Mouse (Mus musculus): ENCODE measurements at regions not wholly inside any gene's neighbourhood (a gene's known extent, or its start where the extent isn't known, plus 50 kb on each side); places are given as distances from the start of the nearest gene placed in this dataset.

DNA sequence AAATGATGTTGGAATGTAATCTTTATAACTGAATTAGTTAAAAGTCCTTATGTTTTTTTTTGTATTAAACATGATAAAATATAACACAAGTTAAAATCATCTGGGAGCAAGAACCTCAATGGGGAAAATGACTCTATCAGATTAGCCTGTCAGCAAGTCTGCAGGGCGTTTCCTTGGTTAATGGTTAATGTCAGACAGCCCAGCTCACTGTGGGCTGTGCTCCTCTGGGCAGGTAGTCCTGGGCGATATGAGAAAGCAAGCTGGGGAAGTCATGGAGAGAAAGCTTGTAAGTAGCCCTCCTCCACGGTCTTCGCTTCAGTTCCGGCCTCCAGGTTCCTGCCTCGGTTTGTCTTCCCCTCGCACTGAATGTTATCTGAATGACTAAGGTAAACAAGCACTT, 379.0 kb upstream of the Prickle1 start:
- 85% methylated on average over 7 of the region's 7 CpGs for WGBS
- Histone ChIP-seq H3K27me3 (ENCODE audit: control insufficient read depth, insufficient read depth, low read length) (no peaks in the 10 kb centered on the region), H3K27ac (ENCODE audit: low read depth, low read length) (no peak overlapping the region), H3K9me3 (ENCODE audit: control insufficient read depth, low read length) (no peaks in the 10 kb centered on the region), H3K9ac (ENCODE audit: low read length) (no peak overlapping the region), H3K36me3 (ENCODE audit: control insufficient read depth, insufficient read depth, low read length) (no peaks in the 10 kb centered on the region), H3K4me2 (ENCODE audit: low read depth, low read length, severe bottlenecking) (no peak overlapping the region), H3K4me1 (replicated peaks; ENCODE audit: control insufficient read depth, insufficient read depth, low read length) (no peaks in the 10 kb centered on the region), H3K4me3 (ENCODE audit: low read depth, low read length) (no peak overlapping the region)
- ATAC-seq (replicated peaks; ENCODE audit: low FRiP score) (no peak), DNase-seq (ENCODE audit: low spot score) (no peak)

DNA sequence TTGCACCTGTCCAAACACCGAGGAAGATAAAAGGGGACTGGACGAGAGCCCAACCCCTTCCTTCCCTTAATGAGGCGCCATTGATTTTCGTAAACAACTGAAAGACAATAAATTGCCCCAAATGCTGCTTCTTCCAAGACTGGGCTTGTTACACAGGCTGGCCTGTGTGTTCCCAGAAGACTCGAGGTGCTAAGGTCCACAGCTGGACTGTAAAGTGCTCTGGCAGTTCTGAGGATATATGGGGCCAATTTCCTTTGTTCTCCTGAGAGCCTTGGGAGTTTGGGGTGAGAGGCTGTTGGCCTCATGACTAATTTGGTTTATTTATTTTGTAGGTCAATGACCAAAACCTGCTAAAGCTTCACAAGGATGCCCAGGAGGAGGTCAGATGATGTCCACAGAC, 377.3 kb upstream of the Prickle1 start:
- WGBS = 80% methylated on average over 5 of the region's 5 CpGs
- Histone ChIP-seq H3K4me2 (ENCODE audit: low read depth, low read length, severe bottlenecking) (no peak overlapping the region), H3K4me1 (replicated peaks; ENCODE audit: control insufficient read depth, insufficient read depth, low read length) (no peaks in the 10 kb centered on the region), H3K9ac (ENCODE audit: low read length) (no peak overlapping the region), H3K27me3 (ENCODE audit: control insufficient read depth, insufficient read depth, low read length) (no peaks in the 10 kb centered on the region), H3K36me3 (ENCODE audit: control insufficient read depth, insufficient read depth, low read length) (no peaks in the 10 kb centered on the region), H3K4me3 (ENCODE audit: low read depth, low read length) (no peak overlapping the region), H3K9me3 (ENCODE audit: control insufficient read depth, low read length) (no peaks in the 10 kb centered on the region), H3K27ac (ENCODE audit: low read depth, low read length) (no peak overlapping the region)
- DNase-seq (ENCODE audit: low spot score) (no peak), ATAC-seq (replicated peaks; ENCODE audit: low FRiP score) (no peak)

DNA sequence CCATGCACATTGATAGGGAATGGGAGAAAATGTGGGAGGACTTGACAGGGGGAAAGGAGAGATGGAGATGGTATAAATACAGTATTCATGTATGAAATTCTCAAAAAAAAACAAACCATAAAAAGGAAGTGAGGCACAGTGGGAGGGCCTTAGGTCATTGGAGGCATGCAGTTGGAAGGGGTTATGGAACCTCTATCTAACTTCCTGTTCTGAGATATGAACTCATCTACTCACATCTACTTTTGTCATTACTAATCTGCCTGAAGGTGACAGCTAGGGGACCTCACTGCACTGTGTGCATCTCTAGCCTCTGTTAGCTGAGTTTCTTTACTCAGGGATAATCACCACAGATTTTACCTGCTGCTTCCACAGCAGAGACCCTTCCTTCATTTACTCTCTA, 366.3 kb upstream of the Prickle1 start:
- Histone ChIP-seq H3K36me3 (ENCODE audit: control insufficient read depth, insufficient read depth, low read length) (no peaks in the 10 kb centered on the region), H3K4me2 (ENCODE audit: low read depth, low read length, severe bottlenecking) (no peak overlapping the region), H3K27ac (ENCODE audit: low read depth, low read length) (no peak overlapping the region), H3K27me3 (ENCODE audit: control insufficient read depth, insufficient read depth, low read length) (no peaks in the 10 kb centered on the region), H3K4me3 (ENCODE audit: low read depth, low read length) (no peak overlapping the region), H3K9ac (ENCODE audit: low read length) (no peak overlapping the region), H3K9me3 (ENCODE audit: control insufficient read depth, low read length) (no peaks in the 10 kb centered on the region), H3K4me1 (replicated peaks; ENCODE audit: control insufficient read depth, insufficient read depth, low read length) (no peaks in the 10 kb centered on the region)
- DNase-seq (ENCODE audit: low spot score) (no peak), ATAC-seq (replicated peaks; ENCODE audit: low FRiP score) (no peak)

DNA sequence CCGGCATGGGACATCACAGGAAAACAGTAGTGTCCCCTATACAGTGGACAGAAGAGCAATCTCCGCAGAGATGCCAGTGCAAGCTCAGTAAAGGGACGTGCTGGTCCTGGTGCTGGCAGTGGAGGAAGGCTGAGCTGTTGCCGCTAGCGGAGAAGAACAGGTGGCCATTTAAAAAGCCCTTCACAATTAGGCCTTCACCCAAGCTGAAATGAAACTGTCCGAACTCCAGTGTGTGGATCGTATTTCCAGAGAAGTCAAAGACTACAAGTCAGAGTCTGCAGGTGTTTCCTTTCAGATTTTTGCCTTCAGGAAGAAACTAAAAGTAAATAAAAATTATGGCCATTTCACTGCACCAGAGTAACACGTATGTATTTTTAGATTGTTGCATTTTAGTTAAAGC, 364.2 kb upstream of the Prickle1 start:
- ATAC-seq (replicated peaks; ENCODE audit: low FRiP score) (no peak), DNase-seq (ENCODE audit: low spot score) (no peak)
- no peaks in the 10 kb centered on the region for H3K36me3 ChIP-seq (ENCODE audit: control insufficient read depth, insufficient read depth, low read length)
- H3K4me3 ChIP-seq (ENCODE audit: low read depth, low read length) = no peak overlapping the region
- WGBS = 78% methylated on average over 8 of the region's 8 CpGs
- no peak overlapping the region for H3K9ac ChIP-seq (ENCODE audit: low read length)
- H3K27ac ChIP-seq (ENCODE audit: low read depth, low read length) = no peak overlapping the region
- H3K9me3 ChIP-seq (ENCODE audit: control insufficient read depth, low read length) = no peaks in the 10 kb centered on the region
- no peaks in the 10 kb centered on the region for H3K4me1 ChIP-seq (replicated peaks; ENCODE audit: control insufficient read depth, insufficient read depth, low read length)
- H3K27me3 ChIP-seq (ENCODE audit: control insufficient read depth, insufficient read depth, low read length) = no peaks in the 10 kb centered on the region
- H3K4me2 ChIP-seq (ENCODE audit: low read depth, low read length, severe bottlenecking) = no peak overlapping the region

DNA sequence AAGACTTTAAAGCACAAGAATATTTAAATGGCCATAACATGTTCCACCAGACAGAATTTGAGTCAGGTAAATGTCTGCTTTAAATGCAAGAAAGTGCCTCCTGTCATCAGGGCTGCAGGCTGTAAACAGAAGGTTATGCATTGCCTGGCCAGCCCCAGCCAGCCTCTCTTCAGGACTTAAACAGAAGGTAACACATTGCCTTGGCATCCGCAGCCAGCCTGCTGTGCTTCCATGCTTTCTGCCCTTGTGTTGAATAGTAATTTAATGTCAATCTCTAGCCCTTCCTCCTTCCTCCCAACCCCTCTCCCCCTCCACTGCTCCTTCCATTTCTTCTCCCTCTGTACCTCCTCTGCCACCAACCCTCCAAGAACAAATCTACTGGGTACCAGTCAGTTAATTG, 362.4 kb upstream of the Prickle1 start:
- no peak for DNase-seq (ENCODE audit: low spot score)
- no peak for ATAC-seq (replicated peaks; ENCODE audit: low FRiP score)

DNA sequence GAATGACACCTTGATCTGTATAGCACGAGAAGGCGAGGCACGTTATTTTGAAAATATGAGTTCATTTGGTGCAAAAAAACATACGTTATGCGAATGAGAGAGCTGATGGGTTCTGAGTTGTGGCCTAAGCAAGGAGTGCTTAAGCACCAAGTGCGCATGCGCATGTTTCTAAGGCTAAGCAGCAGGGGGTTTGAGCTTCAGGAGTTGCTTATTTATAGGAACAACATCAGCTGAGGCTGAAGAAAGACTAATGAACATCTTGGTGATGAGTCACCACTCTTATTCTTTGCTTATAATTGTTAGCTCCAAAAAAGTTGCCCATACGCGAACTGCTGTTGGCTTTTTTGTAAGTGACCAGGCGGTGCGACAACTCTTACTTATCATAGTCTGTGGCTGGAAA, 361.1 kb upstream of the Prickle1 start:
- ATAC-seq (replicated peaks; ENCODE audit: low FRiP score) = no peak
- Histone ChIP-seq H3K4me3 (ENCODE audit: low read depth, low read length) (no peak overlapping the region), H3K27ac (ENCODE audit: low read depth, low read length) (no peak overlapping the region), H3K4me2 (ENCODE audit: low read depth, low read length, severe bottlenecking) (no peak overlapping the region), H3K9me3 (ENCODE audit: control insufficient read depth, low read length) (no peaks in the 10 kb centered on the region), H3K4me1 (replicated peaks; ENCODE audit: control insufficient read depth, insufficient read depth, low read length) (no peaks in the 10 kb centered on the region), H3K9ac (ENCODE audit: low read length) (no peak overlapping the region), H3K27me3 (ENCODE audit: control insufficient read depth, insufficient read depth, low read length) (no peaks in the 10 kb centered on the region), H3K36me3 (ENCODE audit: control insufficient read depth, insufficient read depth, low read length) (no peaks in the 10 kb centered on the region)
- no peak for DNase-seq (ENCODE audit: low spot score)
- 95% methylated on average over 11 of the region's 11 CpGs for WGBS

More for the DNA sequence above, 362.4 kb upstream of the Prickle1 start:
- Histone ChIP-seq H3K27ac (ENCODE audit: low read depth, low read length) (no peak overlapping the region), H3K36me3 (ENCODE audit: control insufficient read depth, insufficient read depth, low read length) (no peaks in the 10 kb centered on the region), H3K9ac (ENCODE audit: low read length) (no peak overlapping the region), H3K4me2 (ENCODE audit: low read depth, low read length, severe bottlenecking) (no peak overlapping the region), H3K4me3 (ENCODE audit: low read depth, low read length) (no peak overlapping the region), H3K9me3 (ENCODE audit: control insufficient read depth, low read length) (no peaks in the 10 kb centered on the region), H3K4me1 (replicated peaks; ENCODE audit: control insufficient read depth, insufficient read depth, low read length) (no peaks in the 10 kb centered on the region), H3K27me3 (ENCODE audit: control insufficient read depth, insufficient read depth, low read length) (no peaks in the 10 kb centered on the region)
- 85% methylated on average over 1 of the region's 1 CpGs for WGBS

DNA sequence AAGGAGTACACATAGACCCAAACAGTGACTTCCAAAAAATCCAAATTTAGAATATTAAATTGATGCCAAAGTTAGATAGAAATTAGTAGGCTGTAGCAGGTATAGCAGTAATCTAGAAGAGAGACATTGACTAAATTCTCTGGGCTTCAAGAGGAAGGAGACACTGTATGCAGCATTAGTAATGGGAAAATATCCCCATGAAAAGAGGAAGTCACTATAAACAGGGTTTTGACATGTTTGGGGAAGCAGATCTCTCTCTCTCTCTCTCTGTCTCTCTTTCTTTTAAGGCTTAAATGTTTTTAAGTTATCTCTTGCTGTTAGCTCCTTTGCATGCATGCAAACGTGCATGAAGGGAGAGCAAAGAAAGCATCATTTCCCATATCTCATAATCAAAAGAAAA, 357.9 kb upstream of the Prickle1 start:
- DNase-seq (ENCODE audit: low spot score) (no peak), ATAC-seq (replicated peaks; ENCODE audit: low FRiP score) (no peak)
- no peaks in the 10 kb centered on the region for H3K36me3 ChIP-seq (ENCODE audit: control insufficient read depth, insufficient read depth, low read length)
- H3K4me3 ChIP-seq (ENCODE audit: low read depth, low read length) = no peak overlapping the region
- no peak overlapping the region for H3K27ac ChIP-seq (ENCODE audit: low read depth, low read length)
- no peak overlapping the region for H3K9ac ChIP-seq (ENCODE audit: low read length)
- H3K4me2 ChIP-seq (ENCODE audit: low read depth, low read length, severe bottlenecking) = no peak overlapping the region
- 85% methylated on average over 1 of the region's 1 CpGs for WGBS
- no peaks in the 10 kb centered on the region for H3K4me1 ChIP-seq (replicated peaks; ENCODE audit: control insufficient read depth, insufficient read depth, low read length)
- no peaks in the 10 kb centered on the region for H3K27me3 ChIP-seq (ENCODE audit: control insufficient read depth, insufficient read depth, low read length)
- no peaks in the 10 kb centered on the region for H3K9me3 ChIP-seq (ENCODE audit: control insufficient read depth, low read length)

DNA sequence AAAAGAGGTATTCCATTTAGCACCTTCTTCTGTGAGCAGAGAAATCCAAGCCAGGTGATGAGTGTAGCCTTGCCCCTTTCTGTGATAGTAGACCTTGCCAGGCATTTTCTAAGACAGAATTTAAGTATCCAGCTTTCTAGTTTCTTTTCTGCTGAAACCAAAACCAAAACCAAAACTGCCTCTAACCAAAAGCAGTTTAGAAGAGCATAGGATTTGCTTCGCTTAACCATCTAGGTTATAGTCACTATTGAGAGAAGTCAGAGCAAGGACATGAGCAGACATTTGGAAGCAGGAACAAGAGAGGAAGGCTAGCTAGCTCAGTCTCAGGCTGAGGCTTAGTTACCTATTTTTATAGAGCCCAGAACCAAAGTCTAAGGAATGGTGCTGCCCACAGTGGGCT, 354.8 kb upstream of the Prickle1 start:
- no peak for DNase-seq (ENCODE audit: low spot score)
- 100% methylated on average over 1 of the region's 1 CpGs for WGBS
- H3K9me3 ChIP-seq (ENCODE audit: control insufficient read depth, low read length) = no peaks in the 10 kb centered on the region
- ATAC-seq (replicated peaks; ENCODE audit: low FRiP score) = no peak
- no peaks in the 10 kb centered on the region for H3K27me3 ChIP-seq (ENCODE audit: control insufficient read depth, insufficient read depth, low read length)
- no peak overlapping the region for H3K4me3 ChIP-seq (ENCODE audit: low read depth, low read length)
- H3K36me3 ChIP-seq (ENCODE audit: control insufficient read depth, insufficient read depth, low read length) = no peaks in the 10 kb centered on the region
- no peak overlapping the region for H3K27ac ChIP-seq (ENCODE audit: low read depth, low read length)
- H3K9ac ChIP-seq (ENCODE audit: low read length) = no peak overlapping the region
- no peaks in the 10 kb centered on the region for H3K4me1 ChIP-seq (replicated peaks; ENCODE audit: control insufficient read depth, insufficient read depth, low read length)
- H3K4me2 ChIP-seq (ENCODE audit: low read depth, low read length, severe bottlenecking) = no peak overlapping the region

DNA sequence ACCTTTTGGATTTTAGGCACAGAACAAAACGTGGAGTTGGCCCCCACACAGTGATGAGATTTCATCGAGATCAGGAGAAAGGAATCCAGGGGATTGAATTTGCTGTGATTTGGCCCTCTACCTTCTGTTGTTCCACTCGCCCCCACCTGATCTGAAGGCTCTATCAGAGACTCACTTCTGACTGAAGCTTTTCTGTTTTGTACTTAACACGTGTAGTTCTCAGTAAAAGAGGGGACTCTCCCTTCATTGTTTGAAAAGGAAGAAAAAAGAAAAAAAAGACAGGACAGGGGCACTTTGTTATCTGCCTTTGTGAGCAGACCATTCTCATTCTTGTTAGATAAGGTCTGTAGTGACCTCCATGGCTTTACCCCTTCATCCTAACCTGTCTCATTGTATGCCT, 353.2 kb upstream of the Prickle1 start:
- Histone ChIP-seq H3K4me3 (ENCODE audit: low read depth, low read length) (no peak overlapping the region), H3K27ac (ENCODE audit: low read depth, low read length) (no peak overlapping the region), H3K4me1 (replicated peaks; ENCODE audit: control insufficient read depth, insufficient read depth, low read length) (no peaks in the 10 kb centered on the region), H3K9ac (ENCODE audit: low read length) (no peak overlapping the region), H3K9me3 (ENCODE audit: control insufficient read depth, low read length) (no peaks in the 10 kb centered on the region), H3K4me2 (ENCODE audit: low read depth, low read length, severe bottlenecking) (no peak overlapping the region), H3K36me3 (ENCODE audit: control insufficient read depth, insufficient read depth, low read length) (no peaks in the 10 kb centered on the region), H3K27me3 (ENCODE audit: control insufficient read depth, insufficient read depth, low read length) (no peaks in the 10 kb centered on the region)
- ATAC-seq (replicated peaks; ENCODE audit: low FRiP score) (no peak), DNase-seq (ENCODE audit: low spot score) (no peak)
- whole genome bisulfite sequencing = 81% methylated on average over 4 of the region's 4 CpGs

All from forebrain, embryonic 11.5 days (tissue).